Mouse (Mus musculus) gastrocnemius, postnatal 4 days (tissue): ENCODE measurements around the gene Rnf17. TPM values are rescaled to one million over a fixed set of nuclear protein-coding genes. Genes with fewer than 3 reads are reported as not detected.
A peak's percentile ranks its signal among the peaks of the same experiment; 100 is the strongest.

Source experiments
- DNase-seq, 2 experiments: peaks; one replicate each; pipeline ENCODE4 v3.0.0; 2021 to 2022; ENCODE audit warnings: low spot score in 2 of 2, mixed read lengths in 2 of 2
- total RNA-seq, 2 experiments: library from RNA; stranded (reverse); gene quantifications; 2 replicates each; pipeline ENCODE4 v1.2.3; 2021

Gene Rnf17
- total RNA-seq, 2 experiments from 2014 or later = 0.32 TPM; not detected in 1

GRCm38 (mm10) chr14:56502407-56502806, 100.0 kb downstream of the Rnf17 start:
- no peak for DNase-seq

DNA sequence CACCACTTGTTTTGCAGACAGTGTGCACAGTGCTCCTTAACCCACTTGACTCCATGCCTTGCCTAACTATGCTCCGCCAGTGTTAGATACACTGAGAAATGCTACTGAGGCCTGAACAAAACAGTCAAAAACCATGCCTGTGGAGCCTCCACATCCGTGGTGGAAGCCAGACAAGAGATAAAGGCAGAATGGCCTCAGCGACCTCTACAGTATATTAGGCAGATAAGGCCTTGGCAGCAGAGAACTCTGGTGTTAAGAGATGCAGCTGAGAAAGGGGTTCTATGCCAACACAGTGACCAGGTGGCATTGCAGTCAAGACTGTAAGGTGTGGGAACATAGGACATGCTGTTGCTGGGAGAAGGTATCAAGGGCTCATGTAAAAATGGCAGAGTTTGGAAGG, 104.4 kb downstream of the Rnf17 start:
- DNase-seq = no peak

GRCm38 (mm10) chr14:56512084-56512483, 109.7 kb downstream of the Rnf17 start:
- DNase-seq = peak in 1 of 2 experiments; percentile 9

DNA sequence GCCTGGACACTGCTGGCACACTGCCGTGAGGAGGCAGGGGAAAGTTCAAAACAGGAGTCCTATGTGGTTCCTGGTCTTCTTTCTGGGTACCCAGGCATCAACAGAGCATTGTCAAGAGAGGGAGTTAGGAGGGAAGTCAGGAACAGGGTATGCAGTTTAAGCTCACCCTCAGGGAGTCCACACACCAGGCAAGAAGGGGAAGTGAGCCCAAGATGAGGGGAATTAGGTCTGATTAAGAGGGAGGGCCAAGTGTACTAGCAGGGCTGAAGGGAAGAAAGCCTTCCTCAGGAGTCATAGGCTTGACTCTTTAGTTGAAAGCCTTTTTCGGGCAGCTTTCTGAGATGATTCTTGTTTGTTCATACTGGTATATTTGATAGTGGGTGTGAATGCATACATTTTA, 112.4 kb downstream of the Rnf17 start:
- DNase-seq = no peak

DNA sequence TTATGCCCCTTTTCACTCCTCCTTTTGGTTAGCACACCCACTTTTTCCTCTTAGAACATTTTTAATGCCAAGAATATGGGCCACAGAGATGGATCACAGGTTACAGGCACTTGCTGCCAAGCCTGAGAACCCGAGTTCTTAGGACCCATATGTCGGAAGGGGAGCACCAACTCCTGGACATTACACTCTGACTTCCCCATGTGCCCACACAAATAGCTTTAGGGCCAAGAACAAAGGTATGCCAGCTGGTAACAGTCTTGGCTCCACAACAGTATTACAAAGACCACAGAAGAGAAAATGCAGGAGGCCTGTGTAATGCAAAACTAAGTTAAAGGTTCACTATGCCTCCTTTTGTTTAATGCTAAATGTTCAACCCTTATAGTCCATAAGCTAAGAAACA, 128.4 kb downstream of the Rnf17 start:
- DNase-seq = no peak

DNA sequence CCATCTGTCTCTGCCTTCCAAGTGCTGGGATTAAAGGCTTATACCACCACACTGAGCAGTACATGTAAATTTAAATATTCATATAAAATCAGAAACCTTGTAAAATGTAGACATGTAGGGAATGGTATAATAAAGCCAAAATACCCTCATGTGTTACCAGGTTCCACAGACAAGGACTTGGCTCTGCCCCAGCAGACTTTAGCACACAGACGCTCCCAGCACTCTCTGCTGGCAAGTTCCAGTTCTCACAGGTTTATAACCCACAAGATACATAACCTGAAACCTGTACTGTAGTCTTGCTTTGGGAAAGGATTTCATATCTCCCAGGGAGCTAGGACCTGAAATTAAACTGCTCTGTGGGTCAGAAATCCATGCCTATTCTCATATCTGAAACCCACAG, 142.6 kb downstream of the Rnf17 start:
- no peak for DNase-seq

- no peak for DNase-seq
Observed at GRCm38 (mm10) chr14:56545491-56545890, 143.1 kb downstream of the Rnf17 start.

DNA sequence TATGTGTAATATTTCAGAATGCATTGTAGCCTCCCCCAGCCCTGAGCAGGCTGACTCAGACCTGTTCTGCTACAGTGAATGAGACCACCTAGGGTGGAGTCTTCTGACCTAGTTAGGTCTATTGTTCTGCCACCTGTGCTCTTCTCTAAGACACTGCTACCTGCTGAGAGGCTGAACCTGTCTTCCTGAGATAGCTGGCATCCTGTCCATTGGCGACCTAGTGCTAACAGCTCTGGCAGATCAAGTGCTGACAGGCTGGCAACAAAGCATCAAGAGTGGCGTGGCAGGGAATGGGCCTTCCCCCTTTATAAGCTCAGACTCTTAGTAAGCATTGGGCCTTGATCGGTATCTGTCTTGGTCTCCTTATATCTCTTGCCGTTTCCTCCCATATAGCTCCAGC, 148.6 kb downstream of the Rnf17 start:
- DNase-seq = no peak

- DNase-seq = no peak
Observed at GRCm38 (mm10) chr14:56552924-56553323, 150.5 kb downstream of the Rnf17 start.

- no peak for DNase-seq
Observed at GRCm38 (mm10) chr14:56553331-56553730, 150.9 kb downstream of the Rnf17 start.

- no peak for DNase-seq
Observed at GRCm38 (mm10) chr14:56554716-56555115, 152.3 kb downstream of the Rnf17 start.

- no peak for DNase-seq
Observed at GRCm38 (mm10) chr14:56559134-56559533, 156.8 kb downstream of the Rnf17 start.

DNA sequence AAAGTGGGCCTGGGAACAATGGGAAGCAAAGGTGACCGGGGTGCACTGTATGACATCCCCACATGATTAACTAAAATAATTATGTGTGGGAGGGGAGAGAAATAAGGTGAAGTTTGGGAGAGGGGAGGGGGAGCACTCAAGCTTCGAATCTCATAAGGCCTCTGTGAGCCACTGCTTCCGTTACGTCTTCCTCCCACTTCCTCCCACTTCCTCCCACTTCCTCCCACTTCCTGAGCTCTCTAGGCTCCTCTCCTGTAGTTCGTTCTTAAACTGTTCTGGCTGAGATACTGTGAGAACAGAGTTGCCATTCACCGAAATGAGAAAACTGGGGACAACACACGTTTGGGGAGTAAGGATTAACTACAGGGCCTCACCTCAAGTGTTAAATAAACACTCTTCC, 165.1 kb downstream of the Rnf17 start:
- no peak for DNase-seq

- DNase-seq = no peak
Observed at GRCm38 (mm10) chr14:56569041-56569440, 166.7 kb downstream of the Rnf17 start.

GRCm38 (mm10) chr14:56571310-56572093, 169.1 kb downstream of the Rnf17 start:
- peak; percentile 89 to 94 for DNase-seq

- no peak for DNase-seq
Observed at GRCm38 (mm10) chr14:56572546-56572945, 170.2 kb downstream of the Rnf17 start.

Other genes with a start within 250 kb of the Rnf17 start
- not detected for gene Gzmg, start 243.0 kb upstream of the Rnf17 start, total RNA-seq
- gene Gzmn, start 228.0 kb upstream of the Rnf17 start, total RNA-seq = under 1 TPM; 0.29 TPM
- gene Gzmf, start 191.2 kb upstream of the Rnf17 start, total RNA-seq = not detected
- gene Gzmc, start 167.9 kb upstream of the Rnf17 start, total RNA-seq = not detected
- gene Gzmb, start 140.3 kb upstream of the Rnf17 start, total RNA-seq = not detected
- gene Atp12a, start 37.5 kb upstream of the Rnf17 start, total RNA-seq = not detected
- 1 to 10 TPM; 8.3 to 8.9 TPM for gene Cenpj, start 172.8 kb downstream of the Rnf17 start, total RNA-seq
- gene Parp4, start 173.0 kb downstream of the Rnf17 start, total RNA-seq = 10 to 100 TPM; 15.4 to 15.5 TPM